Mouse (Mus musculus) ES-Bruce4 (cell line): ENCODE measurements at regions not wholly inside any gene's neighbourhood (a gene's known extent, or its start where the extent isn't known, plus 50 kb on each side); places are given as distances from the start of the nearest gene placed in this dataset.

Experiments used
- CTCF ChIP-seq: IDR thresholded peaks from one replicate; pipeline ENCODE4 v1.8.1; 2011; ENCODE audit warnings: low read depth, low read length
- EP300 ChIP-seq: IDR thresholded peaks from 2 replicates; pipeline ENCODE4 v1.6.1; 2011; ENCODE audit warnings: low read depth, low read length; ENCODE audit not compliant: insufficient read depth

GRCm38 (mm10) chr2:63706643-63707042 is 391.2 kb downstream of the Fign start:
- TF ChIP-seq CTCF (no peak), EP300 (no peak)
